Mouse (Mus musculus): ENCODE results near the gene Cd164l2. TPM values are rescaled to one million over a fixed set of nuclear protein-coding genes. Genes with fewer than 3 reads are reported as not detected.

Gene Cd164l2
- total RNA-seq (2012; rRNA removed): 2.2 and 5.7 TPM in 2 replicates

GRCm38 (mm10) chr4:133211751-133212561, at the start of gene Cd164l2, which contains the start of gene Gpr3:
Cd164l2 (plus strand) TSS chr4:133212131.
Gpr3 (minus strand) TSS chr4:133212536.
- Histone ChIP-seq H3K4me3 (ENCODE audit: insufficient read depth in 1 of 2, low read depth in 1 of 2, low read length in 2 of 2, poor library complexity in 1 of 2, severe bottlenecking in 1 of 2) (peak within 1 kb of the TSS; percentile 77 to 87), H3K36me3 (ENCODE audit: control insufficient read depth, insufficient read depth, low read length, poor library complexity, severe bottlenecking) (no peaks in the 10 kb centered on the region), H3K4me1 (ENCODE audit: control insufficient read depth in 2 of 2, insufficient read depth in 2 of 2, low read length in 2 of 2, poor library complexity in 1 of 2) (peaks cover 0 to 12% of the 10 kb centered on the region in 2 experiments; a peak in 1 of 4 replicates), H3K27ac (ENCODE audit: insufficient read depth, low read depth, low read length, poor library complexity, severe bottlenecking) (no peak within 1 kb of the TSS), H3K9ac (ENCODE audit: insufficient read depth, low read depth, low read length, poor library complexity, severe bottlenecking) (peak within 1 kb of the TSS; percentile 49), H3K9me3 (ENCODE audit: control insufficient read depth, insufficient read depth, low read depth, low read length) (no peaks in the 10 kb centered on the region)
- no peak for TF ChIP-seq HCFC1 (IDR thresholded peaks at IDR 0.05; ENCODE audit: borderline replicate concordance, insufficient read depth, low read length)
- TF ChIP-seq MAFK (IDR thresholded peaks at IDR 0.05; ENCODE audit: insufficient read depth, low read depth, low read length): no peak
- no peak for TF ChIP-seq CHD2 (IDR thresholded peaks at IDR 0.05; ENCODE audit: low read depth, low read length)
- no peak for TF ChIP-seq ZC3H11A (IDR thresholded peaks at IDR 0.05; ENCODE audit: borderline replicate concordance, low read depth, low read length)
- no peak for TF ChIP-seq ZNF384 (IDR thresholded peaks at IDR 0.05; ENCODE audit: low read depth, low read length)
- no peak for DNase-seq (ENCODE audit: low read depth, low spot score)
- in situ Hi-C loops (cut with MboI; ENCODE audit: low sequenced_read_pairs in 2 of 2, unreplicated experiment in 2 of 2): no loop called here

GRCm38 (mm10) chr4:133162196-133162595, 49.7 kb upstream of the Cd164l2 start:
- peaks cover 2% of the 10 kb centered on the region; the same call in 1 of the 2 replicates for H3K36me3 ChIP-seq (ENCODE audit: control insufficient read depth, insufficient read depth, low read length, poor library complexity, severe bottlenecking)
- H3K27ac ChIP-seq (ENCODE audit: insufficient read depth, low read depth, low read length, poor library complexity, severe bottlenecking): no peak overlapping the region
- no peak overlapping the region for H3K4me3 ChIP-seq (ENCODE audit: insufficient read depth in 1 of 2, low read depth in 1 of 2, low read length in 2 of 2, poor library complexity in 1 of 2, severe bottlenecking in 1 of 2)
- no peak for TF ChIP-seq ZNF384 (IDR thresholded peaks at IDR 0.05; ENCODE audit: low read depth, low read length)
- TF ChIP-seq MAFK (IDR thresholded peaks at IDR 0.05; ENCODE audit: insufficient read depth, low read depth, low read length): no peak
- TF ChIP-seq HCFC1 (IDR thresholded peaks at IDR 0.05; ENCODE audit: borderline replicate concordance, insufficient read depth, low read length): no peak
- TF ChIP-seq ZC3H11A (IDR thresholded peaks at IDR 0.05; ENCODE audit: borderline replicate concordance, low read depth, low read length): no peak
- no peak for TF ChIP-seq CHD2 (IDR thresholded peaks at IDR 0.05; ENCODE audit: low read depth, low read length)
- H3K9ac ChIP-seq (ENCODE audit: insufficient read depth, low read depth, low read length, poor library complexity, severe bottlenecking): no peak overlapping the region
- no peak for DNase-seq (ENCODE audit: low read depth, low spot score)
- in situ Hi-C loops (cut with MboI; ENCODE audit: low sequenced_read_pairs in 2 of 2, unreplicated experiment in 2 of 2): no loop called here
- H3K9me3 ChIP-seq (ENCODE audit: control insufficient read depth, insufficient read depth, low read depth, low read length): no peaks in the 10 kb centered on the region
- H3K4me1 ChIP-seq (ENCODE audit: control insufficient read depth in 2 of 2, insufficient read depth in 2 of 2, low read length in 2 of 2, poor library complexity in 1 of 2): peaks cover 0 to 10% of the 10 kb centered on the region in 2 experiments; a peak in 2 of 4 replicates

GRCm38 (mm10) chr4:133166773-133167172, 45.2 kb upstream of the Cd164l2 start:
- Histone ChIP-seq H3K27ac (ENCODE audit: insufficient read depth, low read depth, low read length, poor library complexity, severe bottlenecking) (no peak overlapping the region), H3K9ac (ENCODE audit: insufficient read depth, low read depth, low read length, poor library complexity, severe bottlenecking) (no peak overlapping the region), H3K4me3 (ENCODE audit: insufficient read depth in 1 of 2, low read depth in 1 of 2, low read length in 2 of 2, poor library complexity in 1 of 2, severe bottlenecking in 1 of 2) (no peak overlapping the region), H3K36me3 (ENCODE audit: control insufficient read depth, insufficient read depth, low read length, poor library complexity, severe bottlenecking) (no peaks in the 10 kb centered on the region), H3K9me3 (ENCODE audit: control insufficient read depth, insufficient read depth, low read depth, low read length) (no peaks in the 10 kb centered on the region), H3K4me1 (ENCODE audit: control insufficient read depth in 2 of 2, insufficient read depth in 2 of 2, low read length in 2 of 2, poor library complexity in 1 of 2) (peaks cover 4 to 16% of the 10 kb centered on the region in 2 experiments; a peak in 3 of 4 replicates)
- no peak for DNase-seq (ENCODE audit: low read depth, low spot score)
- in situ Hi-C loops (cut with MboI; ENCODE audit: low sequenced_read_pairs in 2 of 2, unreplicated experiment in 2 of 2): no loop called here
- TF ChIP-seq ZC3H11A (IDR thresholded peaks at IDR 0.05; ENCODE audit: borderline replicate concordance, low read depth, low read length) (no peak), CHD2 (IDR thresholded peaks at IDR 0.05; ENCODE audit: low read depth, low read length) (no peak), ZNF384 (IDR thresholded peaks at IDR 0.05; ENCODE audit: low read depth, low read length) (no peak), MAFK (IDR thresholded peaks at IDR 0.05; ENCODE audit: insufficient read depth, low read depth, low read length) (no peak), HCFC1 (IDR thresholded peaks at IDR 0.05; ENCODE audit: borderline replicate concordance, insufficient read depth, low read length) (no peak)

- Histone ChIP-seq H3K9me3 (ENCODE audit: control insufficient read depth, insufficient read depth, low read depth, low read length) (no peaks in the 10 kb centered on the region), H3K4me3 (ENCODE audit: insufficient read depth in 1 of 2, low read depth in 1 of 2, low read length in 2 of 2, poor library complexity in 1 of 2, severe bottlenecking in 1 of 2) (no peak overlapping the region), H3K4me1 (ENCODE audit: control insufficient read depth in 2 of 2, insufficient read depth in 2 of 2, low read length in 2 of 2, poor library complexity in 1 of 2) (peaks cover 4 to 16% of the 10 kb centered on the region in 2 experiments; a peak in 3 of 4 replicates), H3K36me3 (ENCODE audit: control insufficient read depth, insufficient read depth, low read length, poor library complexity, severe bottlenecking) (no peaks in the 10 kb centered on the region), H3K9ac (ENCODE audit: insufficient read depth, low read depth, low read length, poor library complexity, severe bottlenecking) (no peak overlapping the region), H3K27ac (ENCODE audit: insufficient read depth, low read depth, low read length, poor library complexity, severe bottlenecking) (no peak overlapping the region; the same call in 1 of the 2 replicates)
- in situ Hi-C loops (cut with MboI; ENCODE audit: low sequenced_read_pairs in 2 of 2, unreplicated experiment in 2 of 2): no loop called here
- DNase-seq (ENCODE audit: low read depth, low spot score): no peak
- no peak for TF ChIP-seq ZNF384 (IDR thresholded peaks at IDR 0.05; ENCODE audit: low read depth, low read length)
- no peak for TF ChIP-seq CHD2 (IDR thresholded peaks at IDR 0.05; ENCODE audit: low read depth, low read length)
- no peak for TF ChIP-seq HCFC1 (IDR thresholded peaks at IDR 0.05; ENCODE audit: borderline replicate concordance, insufficient read depth, low read length)
- no peak for TF ChIP-seq ZC3H11A (IDR thresholded peaks at IDR 0.05; ENCODE audit: borderline replicate concordance, low read depth, low read length)
- no peak for TF ChIP-seq MAFK (IDR thresholded peaks at IDR 0.05; ENCODE audit: insufficient read depth, low read depth, low read length)
Measured at GRCm38 (mm10) chr4:133169237-133170055, 42.5 kb upstream of the Cd164l2 start.
